Comparison of ENCODE assay signal across 34 mouse cellular contexts in the genomic region with DNA sequence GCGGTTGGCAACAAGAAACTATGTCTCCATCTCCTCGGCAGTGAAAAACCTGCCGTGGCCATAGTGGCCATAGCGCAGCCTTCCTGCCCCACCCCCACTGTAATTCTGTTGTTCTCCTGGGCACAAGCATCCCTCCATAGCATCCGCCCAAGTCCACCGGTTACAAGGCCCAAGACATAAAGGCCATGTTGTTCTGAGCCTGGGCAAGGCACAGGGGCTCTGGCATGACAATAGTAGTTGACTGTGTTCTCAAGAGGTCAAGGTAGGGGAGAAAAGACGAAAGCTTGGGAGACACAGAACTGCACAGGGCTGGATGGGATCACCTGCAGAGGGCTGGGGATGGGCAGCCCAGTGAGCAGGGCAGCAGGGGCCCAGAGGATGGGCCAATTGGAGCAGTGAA.
"Had no signal": no experiment of that assay in that cellular context is flagged by ENCODE, and none has a peak within 500 bp of the region (broad histone marks: within the 10 kb centered on the region; RNA-seq: fewer than 3 reads in every experiment).

No protein-coding gene starts in this region.

- H3K9me3 ChIP-seq: heart, embryonic 13.5 days; heart, embryonic 15.5 days; hindbrain, embryonic 10.5 days; hindbrain, embryonic 12.5 days; hindbrain, embryonic 13.5 days; hindbrain, embryonic 15.5 days; intestine, embryonic 15.5 days; kidney, embryonic 15.5 days had no signal

- H3K9ac ChIP-seq: heart, embryonic 12.5 days; heart, embryonic 13.5 days; heart, embryonic 15.5 days; hindbrain, embryonic 12.5 days; hindbrain, embryonic 13.5 days; hindbrain, embryonic 14.5 days; hindbrain, embryonic 15.5 days; intestine, embryonic 15.5 days; kidney, embryonic 15.5 days had no signal

- H3K27ac ChIP-seq: heart, embryonic 13.5 days; heart, embryonic 15.5 days; hindbrain, embryonic 10.5 days; hindbrain, embryonic 12.5 days; hindbrain, embryonic 13.5 days; hindbrain, embryonic 14.5 days; hindbrain, embryonic 15.5 days; hindbrain, postnatal 0 days; intestine, embryonic 15.5 days; kidney, embryonic 15.5 days; kidney, postnatal 0 days; layer of hippocampus, adult 2 months; left cerebral cortex, adult 2 months had no signal

- H3K36me3 ChIP-seq: heart, embryonic 12.5 days; heart, embryonic 13.5 days; heart, embryonic 15.5 days; hindbrain, embryonic 10.5 days; hindbrain, embryonic 12.5 days; hindbrain, embryonic 13.5 days; hindbrain, embryonic 15.5 days; intestine, embryonic 15.5 days; kidney, embryonic 15.5 days had no signal

- H3K4me1 ChIP-seq: heart, embryonic 12.5 days; heart, embryonic 13.5 days; heart, embryonic 15.5 days; hindbrain, embryonic 12.5 days; hindbrain, embryonic 13.5 days; hindbrain, embryonic 15.5 days; intestine, embryonic 15.5 days; kidney, embryonic 15.5 days had no signal

- DNase-seq: heart, postnatal 10 days; heart, postnatal 14 days; heart, postnatal 36 days; heart, postnatal 4 days; kidney, adult 11 months; kidney, adult 18-20 months; kidney, adult 2 months; kidney, adult 8-10 months; kidney, adult 9 months; kidney, postnatal 10 days; kidney, postnatal 14 days; kidney, postnatal 25 days; kidney, postnatal 36 days; layer of hippocampus, adult 9-11 months; layer of hippocampus, postnatal 36 days had no signal

- H3K4me2 ChIP-seq: heart, embryonic 11.5 days; heart, embryonic 12.5 days; heart, embryonic 13.5 days; heart, embryonic 15.5 days; hindbrain, embryonic 12.5 days; hindbrain, embryonic 13.5 days; hindbrain, embryonic 14.5 days; hindbrain, embryonic 15.5 days; intestine, embryonic 15.5 days; kidney, embryonic 15.5 days had no signal

- ATAC-seq: hindbrain, embryonic 16.5 days; hindbrain, postnatal 0 days; inflammation-experienced regulatory T-cells, adult 6 months; intestine, embryonic 15.5 days; intestine, embryonic 16.5 days; intestine, postnatal 0 days had no signal

- H3K27me3 ChIP-seq: heart, embryonic 12.5 days; heart, embryonic 13.5 days; heart, embryonic 15.5 days; hindbrain, embryonic 12.5 days; hindbrain, embryonic 13.5 days; hindbrain, embryonic 15.5 days; intestine, embryonic 15.5 days; kidney, embryonic 15.5 days had no signal

- H3K4me3 ChIP-seq: heart, embryonic 12.5 days; heart, embryonic 13.5 days; heart, embryonic 15.5 days; hindbrain, embryonic 10.5 days; hindbrain, embryonic 12.5 days; hindbrain, embryonic 13.5 days; hindbrain, embryonic 15.5 days; intestine, embryonic 15.5 days; kidney, embryonic 15.5 days; layer of hippocampus, adult 2 months; left cerebral cortex, adult 2 months had no signal
